Mouse (Mus musculus): Measurements from ENCODE around the gene Lrrc7. TPM values are rescaled to one million over a fixed set of nuclear protein-coding genes. Genes with fewer than 3 reads are reported as not detected.

The Lrrc7 gene
- total and polyA plus RNA-seq, 3 experiments = 0.07 TPM; not detected in 2

- in situ Hi-C loops (cut with MboI; ENCODE audit: low pct_ligation_motif_present, low pct_unique_long_range_greater_than_20kb, low sequenced_read_pairs) (no loop called here), dilution Hi-C loops (cut with MboI; ENCODE audit: extremely low pct_ligation_motif_present, extremely low pct_unique_long_range_greater_than_20kb, low sequenced_read_pairs) (no loop called here)
- Histone ChIP-seq H3K9ac (ENCODE audit: insufficient read depth, low read depth) (no peak overlapping the region), H3K9me3 (replicated peaks; ENCODE audit: low read length) (no peaks in the 10 kb centered on the region), H3K4me3 (replicated peaks in 1 of 3; ENCODE audit: low read depth in 2 of 3, low read length in 2 of 3, poor library complexity in 1 of 3) (no peak overlapping the region), H3K27me3 (replicated peaks) (no peaks in the 10 kb centered on the region), H3K4me2 (ENCODE audit: insufficient read depth, low read depth, poor library complexity, severe bottlenecking) (no peak overlapping the region), H3K79me2 (replicated peaks; ENCODE audit: control insufficient read depth, extremely low read depth, insufficient read depth, poor library complexity, severe bottlenecking) (no peaks in the 10 kb centered on the region), H3K4me1 (ENCODE audit: control insufficient read depth in 1 of 2, insufficient read depth in 2 of 2) (0 out of 4 replicates have a peak, but pooled peaks cover 0 to 5% of the 10 kb centered on the region in 2 experiments), H3K27ac (ENCODE audit: insufficient read depth, low read depth) (no peak overlapping the region), H3K36me3 (replicated peaks in 1 of 2; ENCODE audit: control insufficient read depth in 1 of 2, insufficient read depth in 1 of 2, low read length in 1 of 2) (no peaks in the 10 kb centered on the region)
- no peak for TF ChIP-seq RAD21 (IDR thresholded peaks at IDR 0.05; ENCODE audit: low read depth, low read length)
- TF ChIP-seq POLR2AphosphoS2 (IDR thresholded peaks at IDR 0.05; ENCODE audit: low read depth, low read length) = no peak
- TF ChIP-seq ELF1 (IDR thresholded peaks at IDR 0.05; ENCODE audit: low read depth, low read length) = no peak
- peak; percentile 33; the same call in 1 of the 2 replicates for TF ChIP-seq JUN (IDR thresholded peaks at IDR 0.05; ENCODE audit: insufficient read depth, low read depth, low read length)
- no peak for TF ChIP-seq JUND (conservative IDR thresholded peaks at IDR 0.05; ENCODE audit: low read depth, low read length)
- TF ChIP-seq EP300 (IDR thresholded peaks at IDR 0.05; ENCODE audit: low read length) = peak; percentile 71
- no peak for TF ChIP-seq GABPA (IDR thresholded peaks at IDR 0.05; ENCODE audit: insufficient replicate concordance, low read depth, low read length)
- DNase-seq (ENCODE audit: extremely low read depth) = peak; percentile 30
These were observed 161.4 kb downstream of the Lrrc7 start for GRCm38 (mm10) chr3:158400600-158400999.

- no peaks in the 10 kb centered on the region for H3K79me2 ChIP-seq (replicated peaks; ENCODE audit: control insufficient read depth, extremely low read depth, insufficient read depth, poor library complexity, severe bottlenecking)
- H3K4me2 ChIP-seq (ENCODE audit: insufficient read depth, low read depth, poor library complexity, severe bottlenecking) = no peak overlapping the region
- H3K36me3 ChIP-seq (replicated peaks in 1 of 2; ENCODE audit: control insufficient read depth in 1 of 2, insufficient read depth in 1 of 2, low read length in 1 of 2) = no peaks in the 10 kb centered on the region
- no peak overlapping the region for H3K4me3 ChIP-seq (replicated peaks in 1 of 3; ENCODE audit: low read depth in 2 of 3, low read length in 2 of 3, poor library complexity in 1 of 3)
- TF ChIP-seq ELF1 (IDR thresholded peaks at IDR 0.05; ENCODE audit: low read depth, low read length) (no peak), PAX5 (IDR thresholded peaks at IDR 0.05; ENCODE audit: low read length) (no peak), ZC3H11A (IDR thresholded peaks at IDR 0.05; ENCODE audit: low read depth, low read length) (no peak), ETS1 (conservative IDR thresholded peaks at IDR 0.05; ENCODE audit: low read depth, low read length) (no peak), RAD21 (IDR thresholded peaks at IDR 0.05; ENCODE audit: low read depth, low read length) (no peak), CTCF (conservative IDR thresholded peaks at IDR 0.05 in 1 of 2, IDR thresholded peaks at IDR 0.05 in 1 of 2; ENCODE audit: low read depth in 2 of 2, low read length in 2 of 2) (no peak), ZMIZ1 (IDR thresholded peaks at IDR 0.05; ENCODE audit: low read depth, low read length) (no peak), USF2 (conservative IDR thresholded peaks at IDR 0.05; ENCODE audit: low read depth, low read length) (no peak), BHLHE40 (IDR thresholded peaks at IDR 0.05; ENCODE audit: low read depth, low read length) (no peak), KAT2A (IDR thresholded peaks at IDR 0.05; ENCODE audit: insufficient replicate concordance, low read length) (no peak), HCFC1 (IDR thresholded peaks at IDR 0.05; ENCODE audit: low read depth, low read length) (no peak), JUN (IDR thresholded peaks at IDR 0.05; ENCODE audit: insufficient read depth, low read depth, low read length) (no peak), IRF4 (IDR thresholded peaks at IDR 0.05; ENCODE audit: low read depth, low read length) (no peak), CHD1 (IDR thresholded peaks at IDR 0.05; ENCODE audit: low read depth, low read length) (no peak), RCOR1 (conservative IDR thresholded peaks at IDR 0.05; ENCODE audit: low read depth, low read length) (no peak), SIN3A (IDR thresholded peaks at IDR 0.05; ENCODE audit: low read length) (no peak), MAFK (IDR thresholded peaks at IDR 0.05; ENCODE audit: insufficient replicate concordance, low read length) (no peak), MEF2A (IDR thresholded peaks at IDR 0.05; ENCODE audit: borderline replicate concordance, low read depth, low read length) (no peak)
- DNase-seq (ENCODE audit: extremely low read depth) = no peak
- dilution Hi-C loops (cut with MboI; ENCODE audit: extremely low pct_ligation_motif_present, extremely low pct_unique_long_range_greater_than_20kb, low sequenced_read_pairs) (no loop called here), in situ Hi-C loops (cut with MboI; ENCODE audit: low pct_ligation_motif_present, low pct_unique_long_range_greater_than_20kb, low sequenced_read_pairs) (loop anchor here (25.0 kb wide), 1 partner anchor 1146 kb away; no protein-coding TSS in a partner anchor)
- H3K9ac ChIP-seq (ENCODE audit: insufficient read depth, low read depth) = no peak overlapping the region
- no peaks in the 10 kb centered on the region for H3K27me3 ChIP-seq (replicated peaks)
- peaks cover 0 to 3% of the 10 kb centered on the region in 2 experiments; a peak in 1 of 4 replicates for H3K4me1 ChIP-seq (ENCODE audit: control insufficient read depth in 1 of 2, insufficient read depth in 2 of 2)
- no peaks in the 10 kb centered on the region for H3K9me3 ChIP-seq (replicated peaks; ENCODE audit: low read length)
- no peak overlapping the region for H3K27ac ChIP-seq (ENCODE audit: insufficient read depth, low read depth)
These were observed 170.5 kb downstream of the Lrrc7 start for GRCm38 (mm10) chr3:158391534-158391933.

All from CH12.LX (cell line).